ENCODE assay signal across 23 mouse cellular contexts in the genomic region with DNA sequence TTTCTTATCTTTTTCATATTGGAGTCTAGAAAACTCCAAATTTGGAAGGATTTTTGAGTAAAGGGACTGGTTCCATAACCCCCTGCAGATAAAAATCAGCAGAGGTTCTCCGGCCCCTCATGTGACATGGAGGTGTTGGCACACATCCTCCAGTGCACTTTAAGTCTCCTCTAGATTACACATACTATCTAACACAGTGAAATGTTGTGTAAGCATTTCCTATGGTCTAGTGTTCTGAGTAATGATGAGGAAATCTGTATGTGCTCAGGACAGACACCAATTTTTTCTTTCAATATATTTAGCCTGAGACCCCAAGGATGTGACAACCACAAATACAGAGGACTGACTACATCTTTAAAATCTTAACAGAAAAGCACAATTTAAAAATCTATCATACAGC. TPM values are rescaled to one million over a fixed set of nuclear protein-coding genes. Genes with fewer than 3 reads are reported as not detected.
"Had no signal": no experiment of that assay in that cellular context is flagged by ENCODE, and none has a peak within 500 bp of the region (broad histone marks: within the 10 kb centered on the region; RNA-seq: fewer than 3 reads in every experiment).

No protein-coding gene starts in this region.

- H3K4me3 ChIP-seq: liver, embryonic 13.5 days; liver, embryonic 15.5 days; midbrain, embryonic 10.5 days; midbrain, embryonic 12.5 days; myocyte; neural tube, embryonic 13.5 days; neural tube, embryonic 15.5 days; stomach, embryonic 15.5 days had no signal

- H3K9ac ChIP-seq: liver, embryonic 13.5 days; liver, embryonic 15.5 days; lung, embryonic 14.5 days; midbrain, embryonic 12.5 days; neural tube, embryonic 13.5 days; neural tube, embryonic 15.5 days; stomach, embryonic 15.5 days had no signal

- H3K4me2 ChIP-seq: liver, embryonic 13.5 days; liver, embryonic 15.5 days; lung, embryonic 14.5 days; midbrain, embryonic 12.5 days; neural tube, embryonic 13.5 days; neural tube, embryonic 15.5 days; stomach, embryonic 15.5 days had no signal

- DNase-seq: liver, embryonic 13.5 days; lung, adult 18-20 months; lung, embryonic 14.5 days; lung, postnatal 14 days; lung, postnatal 4 days; midbrain, embryonic 14.5 days; retina, postnatal 1 day; right cerebral cortex, adult 18-20 months; right cerebral cortex, postnatal 25 days; thymus, adult 2 months; thymus, postnatal 25 days; thymus, postnatal 4 days had no signal

- H3K27me3 ChIP-seq: liver, embryonic 13.5 days; liver, embryonic 15.5 days; midbrain, embryonic 12.5 days; neural tube, embryonic 13.5 days; neural tube, embryonic 15.5 days; stomach, embryonic 15.5 days had no signal

- H3K4me1 ChIP-seq: liver, embryonic 15.5 days; midbrain, embryonic 10.5 days; neural tube, embryonic 13.5 days; neural tube, embryonic 15.5 days; stomach, embryonic 15.5 days had no signal

- H3K9me3 ChIP-seq: liver, embryonic 13.5 days; liver, embryonic 15.5 days; midbrain, embryonic 10.5 days; midbrain, embryonic 12.5 days; neural tube, embryonic 13.5 days; neural tube, embryonic 15.5 days; stomach, embryonic 15.5 days had no signal

- H3K27ac ChIP-seq: liver, embryonic 13.5 days; liver, embryonic 15.5 days; midbrain, embryonic 10.5 days; midbrain, embryonic 12.5 days; neural tube, embryonic 13.5 days; neural tube, embryonic 15.5 days; stomach, embryonic 15.5 days; stomach, postnatal 0 days had no signal

- H3K36me3 ChIP-seq: liver, embryonic 13.5 days; liver, embryonic 15.5 days; midbrain, embryonic 10.5 days; midbrain, embryonic 12.5 days; neural tube, embryonic 13.5 days; neural tube, embryonic 15.5 days; stomach, embryonic 15.5 days had no signal

- ATAC-seq: midbrain, embryonic 16.5 days had no signal

RNA-seq across cellular contexts. Expression of a gene that starts 33.0 kb away (rescaled TPM):
- total RNA-seq: megakaryocyte-erythroid progenitor cell, adult 5-6 weeks had no signal

RNA-seq across cellular contexts. Expression of a gene that starts 37.2 kb away (rescaled TPM):
- polyA plus RNA-seq: midbrain, embryonic 10.5 days had no signal

RNA-seq across cellular contexts. Expression of a gene that starts 37.2 kb away (rescaled TPM):
- total RNA-seq: megakaryocyte-erythroid progenitor cell, adult 5-6 weeks had no signal
- polyA plus RNA-seq: neural tube, embryonic 13.5 days; testis, adult 2 months had no signal
